Mouse (Mus musculus) cerebellum, postnatal 4 days (tissue): ENCODE data around the gene Upk2.
"Not testable (repeated sequence)": the region's sequence is repeated elsewhere in the genome, so short reads cannot be mapped to it uniquely, and the experiment has no call there.

Experiments
- DNase-seq, 2 experiments: peaks; one replicate each; pipeline ENCODE4 v3.0.0; 2022; ENCODE audit warnings: low spot score in 2 of 2, mixed read lengths in 1 of 2

Upk2 gene

GRCm38 (mm10) chr9:44468224-44468623, 13.4 kb upstream of the Upk2 start:
- DNase-seq, result no peak

- no peak for DNase-seq
Measured at GRCm38 (mm10) chr9:44461950-44462349, 7.2 kb upstream of the Upk2 start.

GRCm38 (mm10) chr9:44457035-44457742, 2.4 kb upstream of the Upk2 start:
- DNase-seq, result peak in 1 of 2 experiments; percentile 85

GRCm38 (mm10) chr9:44454132-44454890, 465 bp downstream of the Upk2 start:
- DNase-seq, result peak; percentile 87 to 93

- no peak for DNase-seq
Measured at GRCm38 (mm10) chr9:44450387-44450786, 4.4 kb downstream of the Upk2 start.

- not testable (repeated sequence) for DNase-seq
Measured at GRCm38 (mm10) chr9:44444402-44445025, 10.3 kb downstream of the Upk2 start.

- no peak for DNase-seq
Measured at GRCm38 (mm10) chr9:44440961-44441360, 13.8 kb downstream of the Upk2 start, which contains the start of gene Foxr1. TSS of gene Foxr1 (minus strand) at chr9:44441136.

GRCm38 (mm10) chr9:44435747-44436146, 19.0 kb downstream of the Upk2 start:
- DNase-seq, result no peak

GRCm38 (mm10) chr9:44432577-44433185, 22.1 kb downstream of the Upk2 start:
- DNase-seq, result no peak

- DNase-seq, result no peak
Measured at GRCm38 (mm10) chr9:44423576-44423975, 31.2 kb downstream of the Upk2 start.

GRCm38 (mm10) chr9:44420280-44420898, 34.4 kb downstream of the Upk2 start:
- no peak for DNase-seq

GRCm38 (mm10) chr9:44419730-44420129, 35.0 kb downstream of the Upk2 start:
- DNase-seq, result not testable (repeated sequence)

- no peak for DNase-seq
Measured at GRCm38 (mm10) chr9:44418519-44419385, 36.0 kb downstream of the Upk2 start, which contains the start of gene Ccdc84. TSS of gene Ccdc84 (minus strand) at chr9:44418569.

GRCm38 (mm10) chr9:44417892-44418363, 36.8 kb downstream of the Upk2 start:
- DNase-seq, result peak; percentile 88 to 94

GRCm38 (mm10) chr9:44417156-44417891, 37.5 kb downstream of the Upk2 start:
- DNase-seq, result no peak

GRCm38 (mm10) chr9:44412781-44413180, 42.0 kb downstream of the Upk2 start:
- no peak for DNase-seq

GRCm38 (mm10) chr9:44412306-44412705, 42.5 kb downstream of the Upk2 start:
- no peak for DNase-seq

- no peak for DNase-seq
Measured at GRCm38 (mm10) chr9:44411601-44412130, 43.1 kb downstream of the Upk2 start.

- DNase-seq, result no peak
Measured at GRCm38 (mm10) chr9:44410647-44411336, 44.0 kb downstream of the Upk2 start.
